Mouse (Mus musculus): ENCODE measurements around the gene Anp32e.
"Not testable (repeated sequence)": the region's sequence is repeated elsewhere in the genome, so short reads cannot be mapped to it uniquely, and the experiment has no call there.

Gene Anp32e

GRCm38 (mm10) chr3:95944742-95945141 is 15.7 kb downstream of the Anp32e start:
- DNase-seq = no peak

- DNase-seq = no peak
Measured at GRCm38 (mm10) chr3:95945731-95946240, 16.7 kb downstream of the Anp32e start.

DNA sequence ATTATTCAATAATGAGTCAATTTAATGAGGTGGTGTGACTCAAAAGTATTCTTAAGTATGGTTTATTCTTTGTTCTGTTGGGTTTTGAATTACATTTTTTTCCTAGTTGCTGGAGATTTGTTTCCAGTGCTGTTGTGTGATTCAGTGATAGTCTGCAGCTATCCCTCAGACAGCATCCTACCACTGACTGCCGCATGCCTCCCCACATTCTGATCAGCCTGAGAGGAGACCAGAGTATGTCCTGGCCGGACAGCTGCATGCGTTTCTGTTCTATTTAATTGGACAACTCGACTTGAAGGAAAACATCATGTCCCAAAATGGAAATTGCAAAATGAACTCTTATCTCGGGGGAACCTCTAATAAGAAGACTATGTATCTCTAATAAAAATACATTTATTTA is 19.3 kb downstream of the Anp32e start:
- no peak for DNase-seq

DNA sequence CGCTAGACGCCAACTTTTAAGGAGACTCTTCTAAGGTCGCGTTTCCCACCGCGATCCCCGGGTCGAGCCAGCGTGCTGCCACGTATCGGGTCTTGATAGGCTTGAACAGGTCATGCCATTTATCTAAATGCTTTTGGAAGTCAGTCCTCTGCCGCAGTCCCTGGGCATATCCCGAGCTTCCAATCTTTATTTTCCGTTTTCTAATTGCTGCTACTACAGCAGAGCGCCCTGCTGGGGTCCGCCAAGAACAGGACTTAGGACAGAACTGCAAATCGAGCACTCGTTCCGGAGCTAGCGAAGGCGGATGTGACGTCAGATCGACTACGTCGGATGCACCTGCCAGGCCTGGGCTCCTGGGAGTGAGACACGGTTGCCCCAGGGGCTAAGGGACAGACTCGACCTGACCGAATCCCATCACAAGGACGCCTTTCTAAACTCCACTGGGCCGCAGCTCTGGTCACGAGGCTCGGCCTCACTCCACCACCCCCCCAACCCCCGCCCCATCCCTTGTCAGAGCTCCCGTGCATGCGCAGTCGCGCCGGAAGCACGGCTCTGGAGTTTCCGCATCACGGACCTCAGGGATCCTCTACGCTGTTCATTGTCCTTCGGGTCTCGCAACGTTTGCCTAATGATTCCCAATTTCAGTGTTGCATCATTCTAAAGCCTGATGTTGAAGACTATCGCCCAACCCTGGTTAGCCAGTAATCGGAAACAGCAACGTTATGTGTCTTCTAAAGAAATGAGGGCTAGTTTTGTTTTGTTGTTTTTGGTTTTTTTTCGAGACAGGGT is 21.9 kb downstream of the Anp32e start:
- peak; percentile 94 for DNase-seq

- DNase-seq = not testable (repeated sequence)
Measured at GRCm38 (mm10) chr3:95951566-95951965, 22.5 kb downstream of the Anp32e start.

- no peak for DNase-seq
Measured at GRCm38 (mm10) chr3:95953023-95953422, 24.0 kb downstream of the Anp32e start.

DNA sequence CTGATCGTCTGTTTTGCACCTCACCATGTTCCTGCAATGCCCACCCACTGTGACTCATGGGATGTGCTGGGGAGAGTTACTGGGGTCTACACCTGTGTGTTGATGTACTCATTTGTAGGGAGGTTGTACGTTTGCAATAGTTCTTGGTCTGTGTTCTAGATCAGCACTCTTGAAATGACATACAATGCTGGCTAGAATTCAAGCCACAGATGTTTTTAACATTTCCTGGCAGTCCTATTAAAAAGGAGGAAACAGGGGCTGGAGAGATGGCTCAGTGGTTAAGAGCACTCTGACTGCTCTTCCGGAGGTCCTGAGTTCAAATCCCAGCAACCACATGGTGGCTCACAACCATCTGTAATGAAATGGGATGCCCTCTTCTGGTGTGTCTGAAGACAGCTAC is 24.5 kb downstream of the Anp32e start:
- no peak for DNase-seq

GRCm38 (mm10) chr3:95954648-95955173 is 25.7 kb downstream of the Anp32e start:
- not testable (repeated sequence) for DNase-seq

- no peak for DNase-seq
Measured at GRCm38 (mm10) chr3:95955318-95955717, 26.3 kb downstream of the Anp32e start.

DNA sequence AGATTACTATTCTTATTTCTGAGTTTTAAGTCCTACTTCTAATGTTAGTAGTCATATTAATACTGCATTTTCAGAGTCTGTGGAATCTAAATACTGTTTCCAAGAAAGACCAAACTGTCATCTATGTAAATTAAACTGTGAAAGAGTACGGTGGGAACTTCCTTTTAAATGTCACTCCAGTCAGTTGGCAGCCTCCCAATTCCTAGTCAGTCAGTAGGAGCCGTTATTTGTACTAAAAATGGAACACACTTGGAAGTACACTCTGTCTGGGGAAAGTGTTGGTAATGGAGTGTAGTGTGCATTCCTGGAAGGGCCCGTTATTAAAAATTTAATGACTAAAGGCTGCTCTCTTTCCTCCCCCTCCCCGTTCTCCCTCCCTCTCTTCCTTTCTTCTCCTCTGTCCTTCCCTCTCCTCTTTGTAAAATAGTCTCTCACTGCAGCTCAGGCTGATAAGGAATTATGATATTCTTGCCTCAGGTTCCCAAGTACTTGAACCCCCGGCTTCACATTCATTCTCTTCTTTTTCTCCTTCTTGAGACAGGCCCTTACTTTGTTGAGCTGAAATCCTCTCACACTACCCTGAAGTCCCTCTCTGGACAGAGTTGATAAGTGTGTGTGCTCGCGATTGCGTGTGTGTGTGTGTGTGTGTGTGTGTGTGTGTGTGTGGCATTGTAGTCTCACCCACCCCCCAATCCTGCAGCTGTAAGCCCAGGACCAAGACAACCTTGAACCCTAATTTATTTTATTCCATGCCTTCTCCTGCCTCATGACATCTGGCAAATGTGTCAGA is 28.5 kb downstream of the Anp32e start:
- DNase-seq = peak; percentile 53

- DNase-seq = peak; percentile 34
Measured at GRCm38 (mm10) chr3:95959082-95959481, 30.0 kb downstream of the Anp32e start.

DNA sequence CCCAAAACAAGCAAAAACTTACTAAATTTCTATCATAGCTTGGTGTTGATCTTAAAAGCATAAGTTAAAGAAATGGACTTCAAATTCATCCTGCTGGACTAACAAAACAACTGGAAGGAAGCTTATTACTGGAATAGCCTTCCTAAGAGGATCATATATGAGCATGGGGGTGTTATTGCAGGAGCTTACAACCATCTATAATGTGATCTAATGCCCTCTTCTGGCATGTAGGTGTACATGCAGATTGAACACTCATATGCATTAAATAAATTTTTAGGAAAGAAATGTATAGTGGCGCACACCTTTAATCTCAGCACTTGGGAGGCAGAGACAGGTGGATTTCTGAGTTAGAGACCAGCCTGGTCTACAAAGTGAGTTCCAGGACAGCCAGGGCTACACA is 30.8 kb downstream of the Anp32e start:
- DNase-seq = no peak

GRCm38 (mm10) chr3:95962182-95962581 is 33.1 kb downstream of the Anp32e start:
- not testable (repeated sequence) for DNase-seq

DNA sequence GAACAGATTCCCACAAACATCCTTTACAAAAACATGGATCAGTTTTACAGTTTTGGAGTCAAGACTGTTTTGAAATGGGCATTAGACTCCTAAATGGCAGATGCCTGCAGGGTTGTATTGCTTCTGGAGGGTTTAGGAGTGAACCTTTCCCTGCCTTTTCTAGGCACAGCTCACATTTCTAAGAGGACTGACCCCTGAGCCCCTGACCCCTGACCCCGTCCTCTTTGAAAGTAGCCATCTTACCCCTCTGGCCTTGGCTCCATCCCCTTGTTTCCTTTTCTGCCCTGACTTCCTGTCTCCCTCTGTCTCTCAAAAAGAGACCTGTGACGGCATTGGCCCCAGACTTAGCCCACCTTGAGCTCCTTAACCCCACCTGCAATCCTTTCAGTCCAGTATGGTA is 34.2 kb downstream of the Anp32e start:
- DNase-seq = no peak

- no peak for DNase-seq
Measured at GRCm38 (mm10) chr3:95963681-95964080, 34.6 kb downstream of the Anp32e start.

DNA sequence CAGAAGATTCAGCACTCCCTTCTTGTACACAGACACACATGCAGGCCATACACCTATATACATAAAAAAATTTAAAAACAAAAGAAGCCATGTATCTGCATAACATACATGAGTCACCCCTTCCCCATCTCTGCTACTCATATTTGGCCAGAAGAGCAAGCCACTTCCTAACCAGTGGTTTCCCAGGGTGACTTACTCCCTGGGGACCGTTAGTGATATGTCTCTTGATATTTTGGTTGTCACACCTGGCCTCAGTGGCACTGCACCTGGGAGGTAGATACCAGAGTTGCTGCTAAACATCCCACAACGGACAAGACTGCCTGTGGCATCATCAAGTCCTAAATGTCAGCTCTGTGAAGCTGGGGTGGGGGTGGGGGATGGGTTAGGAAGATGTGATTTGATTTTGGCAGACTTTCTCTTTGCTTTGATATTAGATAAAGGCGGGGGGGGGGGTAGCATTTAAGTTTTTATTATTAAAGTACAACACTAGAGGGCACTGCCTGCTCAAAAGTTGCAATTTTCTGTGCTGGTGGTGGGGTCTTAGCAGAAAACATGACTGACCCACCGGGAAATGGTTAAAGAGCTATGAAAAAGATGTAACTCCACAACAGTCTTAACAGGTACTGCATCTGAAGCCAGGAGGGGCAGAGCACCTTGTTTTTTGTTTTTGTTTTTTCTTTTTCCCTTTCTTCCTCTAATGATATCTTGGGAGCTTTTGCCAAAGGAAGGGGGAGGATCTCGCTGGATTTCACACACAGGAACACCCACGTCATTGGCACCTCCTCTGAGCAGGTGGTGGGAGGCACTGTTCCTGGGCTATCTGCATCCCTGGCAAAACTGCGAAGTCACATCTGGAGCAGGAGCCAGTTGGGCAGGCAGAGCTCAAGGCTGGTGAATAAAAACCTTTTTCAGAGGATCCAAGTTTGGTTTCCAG is 36.7 kb downstream of the Anp32e start:
- peak; percentile 33 for DNase-seq

- DNase-seq = no peak
Measured at GRCm38 (mm10) chr3:95969277-95969676, 40.2 kb downstream of the Anp32e start.

GRCm38 (mm10) chr3:95970661-95971060 is 41.6 kb downstream of the Anp32e start:
- not testable (repeated sequence) for DNase-seq

DNA sequence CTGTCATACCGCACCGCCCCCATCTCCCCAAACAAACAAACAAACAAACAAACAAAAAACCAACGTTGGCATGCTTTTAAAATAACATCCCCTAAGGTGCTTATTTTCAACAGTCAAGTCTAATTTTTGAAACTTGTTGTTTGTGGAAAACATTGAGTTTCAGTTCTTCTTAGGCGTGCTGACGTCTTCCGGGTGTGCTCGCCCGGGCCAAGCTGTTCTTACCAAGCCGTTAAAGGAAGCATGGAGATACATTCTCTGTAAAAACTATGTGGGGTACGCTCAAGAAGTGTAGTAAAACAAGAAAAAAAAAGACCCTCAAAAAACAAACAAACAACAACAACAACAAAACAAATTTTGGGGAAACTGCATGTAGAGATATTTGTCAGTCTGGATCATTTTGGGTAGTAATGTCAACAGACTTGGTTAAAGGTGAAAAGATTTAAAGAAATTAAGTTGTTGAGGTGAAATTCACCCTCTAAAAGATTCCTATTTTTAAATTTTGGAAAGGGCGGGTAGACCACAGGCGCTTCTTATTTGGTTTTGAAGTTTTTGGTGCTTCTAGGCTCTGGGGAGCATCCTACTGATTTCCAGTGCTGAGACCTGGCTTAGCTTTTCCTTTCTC is 43.3 kb downstream of the Anp32e start:
- DNase-seq = no peak

DNA sequence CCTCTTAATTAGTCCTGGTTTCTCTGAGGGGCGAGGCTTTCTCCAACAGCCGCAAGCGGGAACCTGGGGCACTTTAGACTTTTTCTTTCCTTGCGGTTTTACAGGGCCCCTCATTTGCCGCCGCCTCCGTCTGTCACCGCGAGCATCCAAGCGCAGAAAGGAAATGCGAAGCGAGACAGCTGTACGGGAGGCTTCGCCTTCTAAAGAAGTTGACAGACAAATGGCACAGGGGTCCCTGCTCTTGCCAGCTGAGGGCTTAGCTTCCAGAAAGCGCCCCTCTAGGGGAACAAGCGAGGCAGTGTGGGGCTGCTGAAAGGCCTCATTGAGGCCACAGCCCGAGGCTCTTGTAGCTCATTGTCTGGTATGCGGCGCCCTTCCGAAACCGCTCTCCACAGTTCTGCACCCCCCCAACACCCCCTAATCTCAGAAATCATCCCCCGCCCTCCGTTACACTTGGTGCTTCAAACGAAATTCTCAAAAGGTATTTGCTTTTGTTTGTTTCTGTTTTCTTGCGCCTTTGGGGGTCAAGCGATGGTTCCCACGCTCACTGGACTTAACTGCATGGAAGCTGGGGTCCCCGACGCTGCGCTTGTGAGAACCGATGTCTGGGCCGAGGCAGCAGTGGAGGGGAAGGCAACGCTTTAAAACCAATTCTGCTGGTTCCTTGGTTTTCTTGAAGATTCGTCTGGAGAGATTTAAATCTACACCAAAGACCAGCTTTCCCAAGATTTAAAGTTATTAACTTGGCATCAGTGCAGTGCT is 44.0 kb downstream of the Anp32e start:
- no peak for DNase-seq

GRCm38 (mm10) chr3:95977079-95977478 is 48.0 kb downstream of the Anp32e start:
- no peak for DNase-seq
